Mouse (Mus musculus): ENCODE measurements around the gene Afap1.

Gene Afap1

DNA sequence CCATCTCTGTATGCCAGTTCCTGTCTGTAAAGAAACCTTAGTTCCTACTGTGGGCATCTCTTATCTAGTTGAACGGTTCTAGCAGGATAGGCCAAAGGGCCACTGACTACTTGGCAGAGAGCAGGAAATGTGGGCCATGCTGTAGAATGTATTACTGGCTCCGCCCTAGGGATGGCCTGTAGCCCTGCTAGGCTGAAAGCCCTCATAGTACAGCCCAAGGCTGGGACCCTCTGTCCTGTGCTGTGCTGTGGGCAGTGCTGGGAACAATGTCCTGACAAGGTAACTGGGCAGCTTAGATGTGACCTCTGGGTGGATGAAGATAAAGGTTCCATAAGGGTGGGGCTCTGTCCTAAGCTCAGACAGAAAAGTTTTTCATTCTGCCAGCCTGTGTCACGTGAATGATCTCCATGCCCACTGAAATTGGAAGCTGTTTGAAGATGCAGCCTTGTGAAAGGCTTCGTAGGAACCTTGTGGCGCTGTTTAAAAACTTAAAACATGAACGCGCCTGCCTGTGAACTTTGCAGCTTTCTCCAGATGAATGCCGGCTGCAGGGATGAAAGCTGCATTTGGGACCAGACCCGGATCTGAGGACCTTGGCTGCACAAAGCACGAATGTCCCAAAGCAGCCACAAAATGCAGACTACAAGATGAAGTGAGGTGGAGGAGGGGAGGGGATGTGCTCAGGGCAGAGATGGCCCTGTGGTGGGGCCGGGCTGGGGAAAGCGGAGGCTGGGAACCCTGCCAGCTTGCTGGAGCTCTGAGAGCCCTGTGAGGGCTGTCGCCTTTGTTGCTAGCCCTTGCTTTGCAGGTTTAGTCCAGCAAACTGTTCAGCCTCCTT is 147.5 kb downstream of the Afap1 start:
- DNase-seq (ENCODE audit: low spot score in 2 of 2): peak in 1 of 2 experiments; percentile 23

DNA sequence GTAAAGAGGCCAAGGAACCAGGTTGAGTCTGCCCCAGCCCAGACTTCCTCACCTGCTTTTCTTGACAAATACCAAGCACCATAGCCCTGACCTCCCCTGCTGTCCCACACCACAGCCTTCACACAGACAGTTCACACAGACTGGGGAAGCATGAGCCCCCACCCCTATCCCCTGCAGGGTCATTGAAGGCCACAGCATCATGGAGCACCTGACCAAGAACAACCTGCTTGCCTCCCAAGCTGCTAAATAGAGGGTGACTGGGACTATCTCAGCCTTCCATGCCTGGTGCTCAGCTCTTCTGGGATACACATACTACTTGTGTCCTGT is 148.1 kb downstream of the Afap1 start:
- no peak for DNase-seq (ENCODE audit: low spot score in 2 of 2)

DNA sequence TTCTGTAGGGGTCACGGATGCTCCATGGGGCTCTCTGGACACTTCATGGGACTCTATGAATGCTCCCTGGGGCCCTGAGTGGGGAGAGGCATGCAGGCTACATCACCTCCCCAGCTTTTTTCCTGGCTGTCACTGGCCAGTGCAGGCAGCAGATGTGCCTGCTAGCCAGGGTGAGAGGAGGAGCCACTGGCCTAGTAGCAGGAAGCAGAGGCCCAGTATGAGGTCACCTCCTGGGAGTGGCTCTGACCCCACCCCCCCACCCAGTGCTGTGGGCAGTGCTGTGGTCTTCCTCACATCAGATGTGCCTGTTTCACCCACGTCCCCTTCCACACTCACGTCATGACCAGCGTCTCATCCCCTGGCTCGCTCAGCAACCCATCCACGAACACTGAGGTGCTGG is 148.6 kb downstream of the Afap1 start:
- DNase-seq (ENCODE audit: low spot score in 2 of 2): no peak

DNA sequence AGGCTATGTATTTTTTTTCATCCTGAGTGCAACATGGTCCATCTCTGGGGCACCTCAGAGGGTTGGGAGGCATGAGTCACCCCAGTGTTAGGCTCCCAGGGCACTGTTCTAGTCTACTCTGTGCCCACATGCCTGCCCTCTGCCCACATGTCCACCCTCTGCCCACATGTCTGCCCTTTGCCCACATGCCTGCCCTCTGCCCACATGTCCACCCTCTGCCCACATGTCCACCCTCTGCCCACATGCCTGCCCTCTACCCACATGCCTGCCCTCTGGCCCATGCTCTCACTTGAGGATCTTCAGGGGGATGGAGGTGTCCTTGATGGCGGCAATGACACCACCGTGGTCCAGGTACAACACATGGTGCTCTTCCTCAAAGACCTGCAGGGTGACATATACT is 150.0 kb downstream of the Afap1 start:
- no peak for DNase-seq (ENCODE audit: low spot score in 2 of 2)

Measured in urinary bladder, postnatal 36 days (tissue).